Mouse (Mus musculus) liver, embryonic 14.5 days (tissue): ENCODE measurements around the gene Igsf21.

Experiments used
- CTCF ChIP-seq: IDR thresholded peaks from 2 replicates; pipeline ENCODE4 v1.5.1; 2016; ENCODE audit warnings: antibody characterized with exemption, low read depth, control low read depth
- EP300 ChIP-seq: IDR thresholded peaks from 2 replicates; pipeline ENCODE4 v1.6.1; 2016; ENCODE audit warnings: antibody characterized with exemption, low read depth

DNA sequence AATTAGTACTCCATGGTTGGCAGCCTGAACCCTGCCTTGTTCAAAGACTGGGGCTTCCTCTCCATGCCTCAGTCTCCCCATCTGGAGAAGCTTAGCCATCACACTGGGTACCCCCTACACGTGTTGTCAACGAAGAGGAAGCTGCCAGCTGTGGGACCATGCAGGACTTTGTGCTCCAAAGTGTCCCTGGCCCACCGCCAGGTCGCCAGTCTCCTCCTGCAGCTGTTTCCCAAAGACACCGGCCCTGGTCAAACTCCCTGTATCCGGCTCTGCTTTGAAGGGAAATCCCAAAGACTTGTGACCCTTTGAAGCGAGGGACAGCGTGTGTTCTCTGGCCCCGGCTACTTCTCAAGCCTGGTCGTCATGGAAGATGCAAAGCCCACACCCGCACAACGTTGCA lies 23.5 kb downstream of the Igsf21 start:
- TF ChIP-seq CTCF (no peak), EP300 (no peak)
